Mouse (Mus musculus) midbrain, embryonic 11.5 days (tissue): Measurements from ENCODE around the gene Sfr1. TPM values are rescaled to one million over a fixed set of nuclear protein-coding genes. Genes with fewer than 3 reads are reported as not detected.

ENCODE experiments used
- ATAC-seq: fragments of 200-750 bp; cut with Nextera tagmentation; 2 replicates; pipeline ENCODE4 v1.8.0; 2017; ENCODE audit warnings: moderate TSS enrichment, moderate library complexity; ENCODE audit not compliant: low FRiP score
- DNase-seq: peaks from one replicate; pipeline ENCODE4 v3.0.0; 2015; ENCODE audit warnings: low spot score; ENCODE audit errors: missing footprints
- H3K27ac ChIP-seq: fragments of 300-500 bp; sonication (generic); 2 replicates; pipeline ENCODE4 v1.5.1; 2014; ENCODE audit warnings: low read depth, low read length
- H3K27me3 ChIP-seq: fragments of 300-500 bp; sonication (generic); 2 replicates; pipeline ENCODE4 v1.6.1; 2014; ENCODE audit warnings: mild to moderate bottlenecking, low read length, moderate library complexity, mixed read lengths; ENCODE audit not compliant: control insufficient read depth, insufficient read depth
- H3K36me3 ChIP-seq: fragments of 300-500 bp; sonication (generic); 2 replicates; pipeline ENCODE4 v1.6.1; 2014; ENCODE audit warnings: mild to moderate bottlenecking, low read length, moderate library complexity, mixed read lengths; ENCODE audit not compliant: control insufficient read depth, insufficient read depth
- H3K4me1 ChIP-seq: fragments of 300-500 bp; sonication (generic); 2 replicates; pipeline ENCODE4 v1.6.1; 2014; ENCODE audit warnings: low read length; ENCODE audit not compliant: control insufficient read depth, insufficient read depth
- H3K4me2 ChIP-seq: fragments of 300-500 bp; sonication (generic); 2 replicates; pipeline ENCODE4 v1.6.1; 2014; ENCODE audit warnings: mild to moderate bottlenecking, moderate library complexity
- H3K4me3 ChIP-seq: fragments of 300-500 bp; sonication (generic); 2 replicates; pipeline ENCODE4 v1.5.1; 2014; ENCODE audit warnings: low read depth, low read length
- H3K9ac ChIP-seq: fragments of 300-500 bp; sonication (generic); 2 replicates; pipeline ENCODE4 v1.6.1; 2014; ENCODE audit warnings: low read length
- H3K9me3 ChIP-seq: fragments of 300-500 bp; sonication (generic); 2 replicates; pipeline ENCODE4 v1.6.1; 2016; ENCODE audit warnings: low read length; ENCODE audit not compliant: control insufficient read depth
- WGBS: fragments of 180-500 bp; shearing (Covaris S2); extraction: QIAGEN DNeasy Blood & Tissue Kit; methylation state at CpG from one replicate; pipeline ENCODE4 v1.1.7; 2014; 5-methylcytosine and 5-hydroxymethylcytosine counted together
- microRNA-seq: library from miRNA; unstranded; fragments of <30 nt; microRNA quantifications from one replicate; pipeline ENCODE4, GENCODE M21; 2017
- polyA plus RNA-seq: library from polyadenylated mRNA; unstranded; fragments of >200 nt; fragmentation: Nextera tagmentation; extraction: Ambion mirVana; gene quantifications from 2 replicates; pipeline ENCODE4 v1.2.1, GENCODE M21; 2014

The Sfr1 gene
- polyA plus RNA-seq, 1 experiment from 2014 or later, result 330 TPM

- no peak for ATAC-seq
- Histone ChIP-seq H3K27me3 (no peaks in the 10 kb centered on the region), H3K9ac (no peak overlapping the region), H3K9me3 (no peaks in the 10 kb centered on the region), H3K27ac (no peak overlapping the region), H3K4me1 (no peaks in the 10 kb centered on the region), H3K4me3 (no peak overlapping the region), H3K4me2 (no peak overlapping the region), H3K36me3 (no peaks in the 10 kb centered on the region)
- 83% methylated on average over 6 of the region's 6 CpGs for WGBS
- DNase-seq, result no peak
These were observed 46.4 kb downstream of the Sfr1 start for GRCm38 (mm10) chr19:47777847-47778246.

GRCm38 (mm10) chr19:47780145-47780544 lies 48.7 kb downstream of the Sfr1 start:
- Histone ChIP-seq H3K9ac (no peak overlapping the region), H3K27me3 (no peaks in the 10 kb centered on the region), H3K9me3 (no peaks in the 10 kb centered on the region), H3K4me2 (no peak overlapping the region), H3K36me3 (no peaks in the 10 kb centered on the region), H3K4me3 (no peak overlapping the region), H3K4me1 (no peaks in the 10 kb centered on the region), H3K27ac (no peak overlapping the region)
- ATAC-seq (no peak), DNase-seq (no peak)
- WGBS, result 91% methylated on average over 7 of the region's 7 CpGs

- ATAC-seq (no peak), DNase-seq (no peak)
- H3K9me3 ChIP-seq, result no peaks in the 10 kb centered on the region
- H3K36me3 ChIP-seq, result no peaks in the 10 kb centered on the region
- H3K4me2 ChIP-seq, result no peak overlapping the region
- H3K27me3 ChIP-seq, result no peaks in the 10 kb centered on the region
- no peak overlapping the region for H3K27ac ChIP-seq
- H3K4me1 ChIP-seq, result no peaks in the 10 kb centered on the region
- 78% methylated on average over 11 of the region's 11 CpGs for WGBS
- H3K9ac ChIP-seq, result no peak overlapping the region
- H3K4me3 ChIP-seq, result no peak overlapping the region
These were observed 49.5 kb downstream of the Sfr1 start for GRCm38 (mm10) chr19:47780972-47781371.

GRCm38 (mm10) chr19:47783898-47784297 lies 52.4 kb downstream of the Sfr1 start:
- no peak for ATAC-seq
- H3K4me2 ChIP-seq, result no peak overlapping the region

More at GRCm38 (mm10) chr19:47783898-47784297, 52.4 kb downstream of the Sfr1 start:
- no peak overlapping the region for H3K9ac ChIP-seq
- no peaks in the 10 kb centered on the region for H3K4me1 ChIP-seq
- no peaks in the 10 kb centered on the region for H3K9me3 ChIP-seq
- no peak overlapping the region for H3K27ac ChIP-seq
- no peaks in the 10 kb centered on the region for H3K27me3 ChIP-seq
- 92% methylated on average over 6 of the region's 6 CpGs for WGBS
- no peaks in the 10 kb centered on the region for H3K36me3 ChIP-seq
- DNase-seq, result no peak
- H3K4me3 ChIP-seq, result no peak overlapping the region

Small RNAs within 50 kb of the gene (microRNA-seq; reads per million reads assigned to microRNA genes)
- not detected for gene Mir8090

Other genes starting within 250 kb of the Sfr1 start
- gene Stn1, start 194.2 kb upstream of the Sfr1 start, polyA plus RNA-seq, result 43.9 and 49.1 TPM in 2 replicates
- gene Slk, start 152.0 kb upstream of the Sfr1 start, polyA plus RNA-seq, result 10.4 and 11.3 TPM in 2 replicates
- gene Col17a1, start 39.6 kb upstream of the Sfr1 start, polyA plus RNA-seq, result 0.25 and 0.52 TPM in 2 replicates
- 78.9 and 81.1 TPM in 2 replicates for gene Gsto1, start 123.3 kb downstream of the Sfr1 start, polyA plus RNA-seq
- gene Gsto2, start 133.9 kb downstream of the Sfr1 start, polyA plus RNA-seq, result 1.4 and 1.8 TPM in 2 replicates
- 0.05 and 0.07 TPM in 2 replicates for gene Cfap43, start 187.6 kb downstream of the Sfr1 start, polyA plus RNA-seq
- 11.8 and 13.2 TPM in 2 replicates for gene Itprip, start 187.6 kb downstream of the Sfr1 start, polyA plus RNA-seq
- gene Cfap58, start 206.0 kb downstream of the Sfr1 start, polyA plus RNA-seq, result 0.14 and 0.20 TPM in 2 replicates